Mouse (Mus musculus) embryonic facial prominence, embryonic 11.5 days (tissue): ENCODE measurements around the gene Serpina1c. TPM values are rescaled to one million over a fixed set of nuclear protein-coding genes. Genes with fewer than 3 reads are reported as not detected.
"Not testable (repeated sequence)": the region's sequence is repeated elsewhere in the genome, so short reads cannot be mapped to it uniquely, and the experiment has no call there.

Source experiments
- ATAC-seq: fragments of 200-750 bp; cut with Nextera tagmentation; replicated peaks from 2 replicates; pipeline ENCODE4 v1.8.0; 2017; ENCODE audit warnings: low read depth; ENCODE audit not compliant: insufficient number of reproducible peaks, low FRiP score, low TSS enrichment
- DNase-seq: peaks from one replicate; pipeline ENCODE4 v3.0.0-alpha.2; 2015; ENCODE audit warnings: low spot score
- H3K27ac ChIP-seq: fragments of 300-500 bp; sonication (generic); replicated peaks from 2 replicates; pipeline ENCODE4 v1.5.1; 2014; ENCODE audit warnings: mild to moderate bottlenecking, low read depth, low read length, control low read depth
- H3K27me3 ChIP-seq: fragments of 300-500 bp; sonication (generic); 2 replicates; pipeline ENCODE4 v1.6.1; 2014; ENCODE audit warnings: mild to moderate bottlenecking, low read length, moderate library complexity, mixed read lengths; ENCODE audit not compliant: control insufficient read depth, insufficient read depth
- H3K36me3 ChIP-seq: fragments of 300-500 bp; sonication (generic); replicated peaks from 2 replicates; pipeline ENCODE4 v1.6.1; 2014; ENCODE audit warnings: low read depth, mild to moderate bottlenecking, low read length, moderate library complexity, mixed read lengths; ENCODE audit not compliant: control insufficient read depth, insufficient read depth
- H3K4me1 ChIP-seq: fragments of 300-500 bp; sonication (generic); 2 replicates; pipeline ENCODE4 v1.6.1; 2014; ENCODE audit warnings: low read length, mixed read lengths; ENCODE audit not compliant: control insufficient read depth, insufficient read depth
- H3K4me2 ChIP-seq: fragments of 300-500 bp; sonication (generic); 2 replicates; pipeline ENCODE4 v1.6.1; 2014; ENCODE audit warnings: low read depth, mild to moderate bottlenecking, control low read depth, low read length, moderate library complexity
- H3K4me3 ChIP-seq: fragments of 300-500 bp; sonication (generic); 2 replicates; pipeline ENCODE4 v1.5.1; 2014; ENCODE audit warnings: low read depth, low read length, control low read depth
- H3K9ac ChIP-seq: fragments of 300-500 bp; sonication (generic); replicated peaks from 2 replicates; pipeline ENCODE4 v1.6.1; 2014; ENCODE audit warnings: mild to moderate bottlenecking, control low read depth, low read length
- H3K9me3 ChIP-seq: fragments of 300-500 bp; sonication (generic); replicated peaks from 2 replicates; pipeline ENCODE4 v1.6.1; 2016; ENCODE audit warnings: mild to moderate bottlenecking, low read length, inconsistent platforms, mixed read lengths; ENCODE audit not compliant: control insufficient read depth
- WGBS: fragments of 180-500 bp; shearing (Covaris S2); extraction: QIAGEN DNeasy Blood & Tissue Kit; methylation state at CpG from one replicate; pipeline ENCODE4 v1.1.7; 2014; 5-methylcytosine and 5-hydroxymethylcytosine counted together
- polyA plus RNA-seq: library from polyadenylated mRNA; unstranded; fragments of >200 nt; fragmentation: Nextera tagmentation; extraction: Ambion mirVana; gene quantifications from 2 replicates; pipeline ENCODE4 v1.2.1, GENCODE M21; 2014

Gene Serpina1c
- polyA plus RNA-seq, 1 experiment from 2014 or later, result 0.31 TPM

DNA sequence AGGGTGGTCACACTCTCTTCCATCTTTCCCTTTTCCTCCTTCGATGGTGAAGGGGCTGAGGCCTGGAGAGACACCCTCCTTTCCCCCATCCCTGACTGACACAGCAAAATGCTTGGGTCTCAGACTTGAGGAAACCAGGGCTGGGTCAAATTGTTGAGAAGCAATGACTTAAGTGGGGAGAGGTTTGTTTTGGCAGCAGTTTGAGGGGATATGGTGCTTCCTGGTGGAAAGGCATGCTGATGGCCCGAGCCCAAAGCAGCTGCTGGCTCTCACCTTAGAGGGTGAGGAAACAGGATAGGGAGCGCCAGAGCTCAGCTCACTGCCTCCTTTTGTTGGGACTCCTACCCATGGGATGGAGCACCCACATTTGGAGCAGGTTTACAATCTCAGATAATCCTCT is 43.7 kb downstream of the Serpina1c start:
- no peak for DNase-seq
- WGBS, result 66% methylated on average over 3 of the region's 3 CpGs
- Histone ChIP-seq H3K36me3 (no peaks in the 10 kb centered on the region), H3K27ac (no peak overlapping the region), H3K9me3 (no peaks in the 10 kb centered on the region), H3K4me2 (no peak overlapping the region), H3K9ac (no peak overlapping the region), H3K4me3 (no peak overlapping the region), H3K4me1 (no peaks in the 10 kb centered on the region), H3K27me3 (no peaks in the 10 kb centered on the region)
- no peak for ATAC-seq

DNA sequence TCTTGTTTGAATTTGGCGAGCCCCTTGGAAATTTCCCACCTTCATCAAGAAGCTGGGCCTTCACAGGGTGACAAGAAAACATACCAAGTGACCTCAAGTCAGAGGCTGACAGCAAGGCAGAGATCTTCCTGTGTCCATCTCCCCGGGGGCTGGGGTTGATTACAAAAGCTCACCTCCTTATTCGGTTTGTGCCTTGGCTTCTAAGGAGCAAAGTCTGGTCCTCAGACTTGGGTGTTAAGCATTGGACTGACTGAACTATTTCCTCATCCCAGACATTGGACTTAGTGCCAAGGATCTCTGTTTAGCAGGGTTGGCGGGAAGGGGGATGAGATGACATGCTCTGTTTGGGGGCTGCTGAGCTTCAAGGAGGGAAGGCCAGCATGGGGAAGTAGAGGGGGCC is 44.1 kb downstream of the Serpina1c start:
- not testable (repeated sequence) for H3K4me3 ChIP-seq, DNase-seq, ATAC-seq, H3K36me3 ChIP-seq, H3K27ac ChIP-seq, H3K4me1 ChIP-seq, H3K9ac ChIP-seq, H3K9me3 ChIP-seq, H3K27me3 ChIP-seq, H3K4me2 ChIP-seq
- WGBS, result 79% methylated on average over 3 of the region's 4 CpGs

GRCm38 (mm10) chr12:103859584-103859983 is 45.1 kb downstream of the Serpina1c start:
- not testable (repeated sequence) for H3K27ac ChIP-seq, H3K4me3 ChIP-seq, H3K36me3 ChIP-seq, H3K4me2 ChIP-seq, H3K9me3 ChIP-seq, DNase-seq, ATAC-seq, H3K9ac ChIP-seq, H3K27me3 ChIP-seq, H3K4me1 ChIP-seq
- WGBS, result 76% methylated on average over 3 of the region's 3 CpGs

DNA sequence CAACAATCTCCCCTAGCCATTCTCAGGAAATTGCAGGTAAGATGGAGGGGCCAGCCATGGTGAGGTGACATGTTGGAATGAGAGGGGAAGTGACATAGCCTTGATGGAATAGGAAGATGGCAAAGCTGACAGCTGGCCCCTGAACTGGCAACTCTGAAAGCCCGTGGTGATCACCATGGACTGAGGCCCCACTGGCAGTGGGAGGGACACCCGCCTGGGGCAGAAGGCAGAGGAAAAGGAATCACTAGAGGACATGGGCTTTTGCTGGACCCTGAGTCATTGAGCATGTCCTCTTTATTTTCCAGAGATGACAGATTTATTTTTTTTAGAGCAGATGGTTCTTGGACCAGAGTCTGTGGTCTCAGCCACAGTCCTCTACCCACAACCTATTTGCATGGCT is 51.7 kb downstream of the Serpina1c start:
- not testable (repeated sequence) for H3K9ac ChIP-seq, H3K4me1 ChIP-seq, ATAC-seq, H3K9me3 ChIP-seq, H3K4me3 ChIP-seq, H3K27ac ChIP-seq, DNase-seq, H3K36me3 ChIP-seq, H3K4me2 ChIP-seq, H3K27me3 ChIP-seq
- WGBS, result 93% methylated on average over 2 of the region's 2 CpGs

Other genes with a start within 250 kb of the Serpina1c start
- 0.43 and 0.55 TPM in 2 replicates for gene Serpina6, start 247.7 kb downstream of the Serpina1c start, polyA plus RNA-seq
- gene Serpina16, start 228.7 kb downstream of the Serpina1c start, polyA plus RNA-seq, result not detected in 2 replicates
- gene Serpina1f, start 209.4 kb downstream of the Serpina1c start, polyA plus RNA-seq, result not detected in 2 replicates
- gene Serpina1d, start 131.3 kb downstream of the Serpina1c start, polyA plus RNA-seq, result not detected in 2 replicates
- gene Serpina1b, start 74.5 kb downstream of the Serpina1c start, polyA plus RNA-seq, result 0.46 TPM in 1 of 2 replicates, not detected in the other
- not detected in 2 replicates for gene Serpina1a, start 41.3 kb downstream of the Serpina1c start, polyA plus RNA-seq
- gene Serpina1e, start 54.1 kb upstream of the Serpina1c start, polyA plus RNA-seq, result not detected in 2 replicates
- not detected in 2 replicates for gene Serpina11, start 85.1 kb upstream of the Serpina1c start, polyA plus RNA-seq
- gene Serpina9, start 108.9 kb upstream of the Serpina1c start, polyA plus RNA-seq, result not detected in 2 replicates
- not detected in 2 replicates for gene Serpina12, start 139.6 kb upstream of the Serpina1c start, polyA plus RNA-seq
- not detected in 2 replicates for gene Serpina5, start 196.2 kb upstream of the Serpina1c start, polyA plus RNA-seq
- gene Serpina3a, start 207.8 kb upstream of the Serpina1c start, polyA plus RNA-seq, result not detected in 2 replicates
- gene Serpina3b, start 223.1 kb upstream of the Serpina1c start, polyA plus RNA-seq, result not detected in 2 replicates
- gene Serpina3c, start 249.0 kb upstream of the Serpina1c start, polyA plus RNA-seq, result not detected in 2 replicates